Mouse (Mus musculus): ENCODE results near the gene Stpg3. TPM values are rescaled to one million over a fixed set of nuclear protein-coding genes. Genes with fewer than 3 reads are reported as not detected.

The Stpg3 gene
- polyA plus RNA-seq, 1 experiment from 2014 or later: not detected

- H3K27ac ChIP-seq (replicated peaks): peak overlapping the region; percentile 88
- H3K9ac ChIP-seq (replicated peaks): no peak overlapping the region
- WGBS: 3% methylated on average over 6 of the region's 6 CpGs
- peak overlapping the region; percentile 73 for H3K4me3 ChIP-seq
- no peaks in the 10 kb centered on the region for H3K36me3 ChIP-seq
- H3K27me3 ChIP-seq: no peaks in the 10 kb centered on the region
- H3K4me2 ChIP-seq (replicated peaks): peak overlapping the region; percentile 83
- H3K9me3 ChIP-seq: no peaks in the 10 kb centered on the region
- H3K4me1 ChIP-seq: peaks cover 82% of the 10 kb centered on the region
- ATAC-seq (replicated peaks): no peak
Observed at GRCm38 (mm10) chr2:25182664-25183063, 31.8 kb downstream of the Stpg3 start.

- WGBS: 0% methylated on average over 17 of the region's 17 CpGs
- peak overlapping the region; percentile 68 for H3K9ac ChIP-seq (replicated peaks)
- peak overlapping the region; percentile 88 for H3K27ac ChIP-seq (replicated peaks)
- peaks cover 89% of the 10 kb centered on the region for H3K4me1 ChIP-seq
- H3K36me3 ChIP-seq: no peaks in the 10 kb centered on the region
- H3K27me3 ChIP-seq: no peaks in the 10 kb centered on the region
- H3K4me3 ChIP-seq: peak overlapping the region; percentile 73
- H3K4me2 ChIP-seq (replicated peaks): peak overlapping the region; percentile 83
- no peaks in the 10 kb centered on the region for H3K9me3 ChIP-seq
- no peak for ATAC-seq (replicated peaks)
Observed at GRCm38 (mm10) chr2:25181891-25182397, 32.5 kb downstream of the Stpg3 start.

- Histone ChIP-seq H3K27ac (replicated peaks) (peak overlapping the region; percentile 88), H3K9me3 (no peaks in the 10 kb centered on the region), H3K9ac (replicated peaks) (peak overlapping the region; percentile 68), H3K4me2 (replicated peaks) (peak overlapping the region; percentile 83), H3K4me3 (peak overlapping the region; percentile 73), H3K27me3 (no peaks in the 10 kb centered on the region), H3K4me1 (peaks cover 90% of the 10 kb centered on the region), H3K36me3 (no peaks in the 10 kb centered on the region)
- under 1% methylated on average over 100 of the region's 100 CpGs for WGBS
- peak; percentile 38 for ATAC-seq (replicated peaks)
Observed at GRCm38 (mm10) chr2:25180973-25181890, 33.2 kb downstream of the Stpg3 start.

- H3K4me2 ChIP-seq (replicated peaks): peak within 1 kb of the TSS; percentile 83
- peak within 1 kb of the TSS; percentile 73 for H3K4me3 ChIP-seq
- H3K9me3 ChIP-seq: no peaks in the 10 kb centered on the region
- peak within 1 kb of the TSS; percentile 88 for H3K27ac ChIP-seq (replicated peaks)
- H3K36me3 ChIP-seq: no peaks in the 10 kb centered on the region
- WGBS: under 1% methylated on average over 33 of the region's 35 CpGs
- no peaks in the 10 kb centered on the region for H3K27me3 ChIP-seq
- peaks cover 90% of the 10 kb centered on the region for H3K4me1 ChIP-seq
- H3K9ac ChIP-seq (replicated peaks): peak within 1 kb of the TSS; percentile 68
- peak; percentile 88 for ATAC-seq (replicated peaks)
Observed at GRCm38 (mm10) chr2:25180478-25180903, 33.9 kb downstream of the Stpg3 start, which contains the start of gene Nrarp. Gene Nrarp, plus strand, starts transcription at chr2:25180758.

- 31% methylated on average over 15 of the region's 15 CpGs for WGBS
- no peak for ATAC-seq (replicated peaks)
- H3K4me1 ChIP-seq: peaks cover 82% of the 10 kb centered on the region
- no peaks in the 10 kb centered on the region for H3K36me3 ChIP-seq
- H3K27me3 ChIP-seq: no peaks in the 10 kb centered on the region
- H3K4me3 ChIP-seq: peak overlapping the region; percentile 73
- peak overlapping the region; percentile 83 for H3K4me2 ChIP-seq (replicated peaks)
- peak overlapping the region; percentile 7; the same call in 1 of the 2 replicates for H3K9ac ChIP-seq (replicated peaks)
- peak overlapping the region; percentile 72 for H3K27ac ChIP-seq (replicated peaks)
- H3K9me3 ChIP-seq: no peaks in the 10 kb centered on the region
Observed at GRCm38 (mm10) chr2:25179566-25180217, 34.7 kb downstream of the Stpg3 start.

- no peaks in the 10 kb centered on the region for H3K36me3 ChIP-seq
- H3K9me3 ChIP-seq: no peaks in the 10 kb centered on the region
- peaks cover 70% of the 10 kb centered on the region for H3K4me1 ChIP-seq
- WGBS: 10% methylated on average over 10 of the region's 10 CpGs
- no peaks in the 10 kb centered on the region for H3K27me3 ChIP-seq
- H3K9ac ChIP-seq (replicated peaks): peak overlapping the region; percentile 27; the same call in 1 of the 2 replicates
- H3K27ac ChIP-seq (replicated peaks): peak overlapping the region; percentile 69
- 0 out of 2 replicates have a peak, but pooled peaks have one; percentile 7 for ATAC-seq (replicated peaks)
- H3K4me2 ChIP-seq (replicated peaks): peak overlapping the region; percentile 3; the same call in 1 of the 2 replicates
- no peak overlapping the region for H3K4me3 ChIP-seq
Observed at GRCm38 (mm10) chr2:25178285-25178972, 36.0 kb downstream of the Stpg3 start.

GRCm38 (mm10) chr2:25177685-25178084 is 36.8 kb downstream of the Stpg3 start:
- Histone ChIP-seq H3K27me3 (no peaks in the 10 kb centered on the region), H3K4me3 (peak overlapping the region; percentile 11; the same call in 1 of the 2 replicates), H3K36me3 (no peaks in the 10 kb centered on the region), H3K4me1 (peaks cover 63% of the 10 kb centered on the region), H3K27ac (replicated peaks) (peak overlapping the region; percentile 69), H3K9ac (replicated peaks) (0 out of 2 replicates have a peak overlapping the region, but pooled peaks have one; percentile 30), H3K9me3 (no peaks in the 10 kb centered on the region), H3K4me2 (replicated peaks) (peak overlapping the region; percentile 22)
- ATAC-seq (replicated peaks): no peak
- WGBS: 1% methylated on average over 6 of the region's 6 CpGs

- Histone ChIP-seq H3K9ac (replicated peaks) (0 out of 2 replicates have a peak overlapping the region, but pooled peaks have one; percentile 30), H3K4me2 (replicated peaks) (peak overlapping the region; percentile 22), H3K27me3 (no peaks in the 10 kb centered on the region), H3K36me3 (no peaks in the 10 kb centered on the region), H3K4me1 (peaks cover 59% of the 10 kb centered on the region), H3K27ac (replicated peaks) (peak overlapping the region; percentile 69), H3K4me3 (no peak overlapping the region), H3K9me3 (no peaks in the 10 kb centered on the region)
- ATAC-seq (replicated peaks): no peak
- WGBS: 21% methylated on average over 4 of the region's 4 CpGs
Observed at GRCm38 (mm10) chr2:25177076-25177475, 37.4 kb downstream of the Stpg3 start.

- Histone ChIP-seq H3K27me3 (no peaks in the 10 kb centered on the region), H3K4me1 (peaks cover 56% of the 10 kb centered on the region), H3K9ac (replicated peaks) (no peak overlapping the region), H3K4me3 (no peak overlapping the region), H3K4me2 (replicated peaks) (no peak overlapping the region; the same call in 1 of the 2 replicates), H3K36me3 (no peaks in the 10 kb centered on the region), H3K9me3 (no peaks in the 10 kb centered on the region), H3K27ac (replicated peaks) (peak overlapping the region; percentile 69)
- no peak for ATAC-seq (replicated peaks)
- WGBS: 70% methylated on average over 6 of the region's 6 CpGs
Observed at GRCm38 (mm10) chr2:25176573-25176972, 37.9 kb downstream of the Stpg3 start.

- peaks cover 51% of the 10 kb centered on the region for H3K4me1 ChIP-seq
- H3K9ac ChIP-seq (replicated peaks): no peak overlapping the region
- ATAC-seq (replicated peaks): no peak
- no peak overlapping the region for H3K27ac ChIP-seq (replicated peaks)
- no peaks in the 10 kb centered on the region for H3K36me3 ChIP-seq
- no peak overlapping the region for H3K4me2 ChIP-seq (replicated peaks)
- no peaks in the 10 kb centered on the region for H3K27me3 ChIP-seq
- 79% methylated on average over 4 of the region's 4 CpGs for WGBS
- no peak overlapping the region for H3K4me3 ChIP-seq
- H3K9me3 ChIP-seq: no peaks in the 10 kb centered on the region
Observed at GRCm38 (mm10) chr2:25175690-25176078, 38.8 kb downstream of the Stpg3 start.

GRCm38 (mm10) chr2:25174866-25175689 is 39.4 kb downstream of the Stpg3 start:
- Histone ChIP-seq H3K36me3 (no peaks in the 10 kb centered on the region), H3K4me1 (peaks cover 52% of the 10 kb centered on the region)
- 64% methylated on average over 7 of the region's 7 CpGs for WGBS

More at GRCm38 (mm10) chr2:25174866-25175689, 39.4 kb downstream of the Stpg3 start:
- Histone ChIP-seq H3K27me3 (no peaks in the 10 kb centered on the region), H3K4me3 (no peak overlapping the region), H3K9ac (replicated peaks) (no peak overlapping the region), H3K4me2 (replicated peaks) (no peak overlapping the region), H3K27ac (replicated peaks) (no peak overlapping the region), H3K9me3 (no peaks in the 10 kb centered on the region)
- no peak for ATAC-seq (replicated peaks)
